Mouse (Mus musculus) small intestine, adult 2 months (tissue): ENCODE measurements around the gene Rrm1. TPM values are rescaled to one million over a fixed set of nuclear protein-coding genes. Genes with fewer than 3 reads are reported as not detected.
"Not testable (repeated sequence)": the region's sequence is repeated elsewhere in the genome, so short reads cannot be mapped to it uniquely, and the experiment has no call there.

Experiments used
- H3K27ac ChIP-seq: fragments of 200-500 bp; 2 replicates; pipeline ENCODE4 v1.5.1; 2012; ENCODE audit warnings: low read depth, low read length, control low read depth, inconsistent platforms; ENCODE audit not compliant: insufficient read depth
- H3K27me3 ChIP-seq: fragments of 200-500 bp; 2 replicates; pipeline ENCODE4 v1.6.1; 2012; ENCODE audit warnings: mild to moderate bottlenecking, moderate library complexity, low read length, inconsistent platforms; ENCODE audit not compliant: control insufficient read depth, insufficient read depth
- H3K36me3 ChIP-seq: fragments of 200-500 bp; 2 replicates; pipeline ENCODE4 v1.6.1; 2012; ENCODE audit warnings: mild to moderate bottlenecking, low read length, control low read depth, inconsistent platforms; ENCODE audit not compliant: control insufficient read depth, insufficient read depth
- H3K4me1 ChIP-seq: fragments of 200-500 bp; 2 replicates; pipeline ENCODE4 v1.6.1; 2012; ENCODE audit warnings: low read length, inconsistent platforms, mixed read lengths; ENCODE audit not compliant: control insufficient read depth, insufficient read depth, insufficient read length
- H3K4me3 ChIP-seq: fragments of 200-500 bp; 2 replicates; pipeline ENCODE4 v1.5.1; 2012; ENCODE audit warnings: low read depth, mild to moderate bottlenecking, control low read depth, inconsistent platforms, low read length, moderate library complexity
- CTCF ChIP-seq: fragments of 200-500 bp; IDR thresholded peaks from 2 replicates; pipeline ENCODE4 v1.5.1; 2012; ENCODE audit warnings: low read depth, mild to moderate bottlenecking, control low read depth, inconsistent platforms, low read length, moderate library complexity, mixed read lengths; ENCODE audit not compliant: insufficient replicate concordance, insufficient read length; ENCODE audit errors: extremely low read depth
- POLR2A ChIP-seq: fragments of 200-500 bp; IDR thresholded peaks from 2 replicates; pipeline ENCODE4 v1.6.1; 2012; ENCODE audit warnings: low read depth, mild to moderate bottlenecking, control low read depth, inconsistent platforms, low read length, moderate library complexity
- WGBS: fragments of 180-500 bp; shearing (Covaris S2); methylation state at CpG from one replicate; pipeline ENCODE4 v1.1.7; 2018; 5-methylcytosine and 5-hydroxymethylcytosine counted together
- polyA plus RNA-seq: library from polyadenylated mRNA; depleted of rRNA; stranded (reverse); fragments of >200 nt; gene quantifications from 2 replicates; pipeline ENCODE4 v1.2.3, GENCODE M21; 2012

The Rrm1 gene
- polyA plus RNA-seq, 1 experiment: 4.0 TPM

GRCm38 (mm10) chr7:102478425-102478824, 36.9 kb downstream of the Rrm1 start:
- no peaks in the 10 kb centered on the region for H3K36me3 ChIP-seq
- peaks cover 6% of the 10 kb centered on the region; the same call in 1 of the 2 replicates for H3K4me1 ChIP-seq
- no peak overlapping the region for H3K27ac ChIP-seq
- WGBS: 72% methylated on average over 4 of the region's 4 CpGs
- no peak for TF ChIP-seq POLR2A
- no peak for TF ChIP-seq CTCF
- no peak overlapping the region for H3K4me3 ChIP-seq
- no peaks in the 10 kb centered on the region for H3K27me3 ChIP-seq

GRCm38 (mm10) chr7:102478926-102479325, 37.4 kb downstream of the Rrm1 start:
- H3K27me3 ChIP-seq: no peaks in the 10 kb centered on the region
- no peak for TF ChIP-seq CTCF
- TF ChIP-seq POLR2A: no peak
- H3K4me1 ChIP-seq: peaks cover 6% of the 10 kb centered on the region; the same call in 1 of the 2 replicates
- WGBS: 47% methylated on average over 3 of the region's 3 CpGs
- no peak overlapping the region for H3K27ac ChIP-seq
- no peaks in the 10 kb centered on the region for H3K36me3 ChIP-seq
- no peak overlapping the region for H3K4me3 ChIP-seq

- no peak for TF ChIP-seq POLR2A
- no peak for TF ChIP-seq CTCF
- H3K4me1 ChIP-seq: peaks cover 6% of the 10 kb centered on the region; the same call in 1 of the 2 replicates
- no peak overlapping the region for H3K4me3 ChIP-seq
- WGBS: 28% methylated on average over 5 of the region's 5 CpGs
- no peak overlapping the region for H3K27ac ChIP-seq
- H3K36me3 ChIP-seq: no peaks in the 10 kb centered on the region
- H3K27me3 ChIP-seq: no peaks in the 10 kb centered on the region
Observed at GRCm38 (mm10) chr7:102479368-102480078, 38.0 kb downstream of the Rrm1 start.

- TF ChIP-seq CTCF (no peak), POLR2A (no peak)
- Histone ChIP-seq H3K4me3 (no peak overlapping the region), H3K4me1 (peaks cover 6% of the 10 kb centered on the region; the same call in 1 of the 2 replicates), H3K36me3 (no peaks in the 10 kb centered on the region), H3K27ac (no peak overlapping the region), H3K27me3 (no peaks in the 10 kb centered on the region)
- 64% methylated on average over 4 of the region's 4 CpGs for WGBS
Observed at GRCm38 (mm10) chr7:102480821-102481220, 39.3 kb downstream of the Rrm1 start.

- H3K36me3 ChIP-seq: no peaks in the 10 kb centered on the region
- no peaks in the 10 kb centered on the region for H3K27me3 ChIP-seq
- H3K4me1 ChIP-seq: peaks cover 6% of the 10 kb centered on the region; the same call in 1 of the 2 replicates
- no peak within 1 kb of the TSS for H3K27ac ChIP-seq
- no peak within 1 kb of the TSS for H3K4me3 ChIP-seq
- 92% methylated on average over 4 of the region's 4 CpGs for WGBS
- TF ChIP-seq POLR2A: no peak
Observed at GRCm38 (mm10) chr7:102481579-102481978, 40.1 kb downstream of the Rrm1 start, which contains the start of gene Olfr543. Gene Olfr543 (minus strand): TSS chr7:102481679.

- no peaks in the 10 kb centered on the region for H3K36me3 ChIP-seq
- WGBS: 79% methylated on average over 2 of the region's 2 CpGs
- peaks cover 6% of the 10 kb centered on the region; the same call in 1 of the 2 replicates for H3K4me1 ChIP-seq
- H3K4me3 ChIP-seq: no peak overlapping the region
- no peaks in the 10 kb centered on the region for H3K27me3 ChIP-seq
- no peak overlapping the region for H3K27ac ChIP-seq
- TF ChIP-seq CTCF: no peak
- TF ChIP-seq POLR2A: no peak
Observed at GRCm38 (mm10) chr7:102483665-102484064, 42.2 kb downstream of the Rrm1 start.

- H3K4me1 ChIP-seq, H3K27ac ChIP-seq, H3K27me3 ChIP-seq, H3K4me3 ChIP-seq, H3K36me3 ChIP-seq: not testable (repeated sequence)
- WGBS: 56% methylated on average over 8 of the region's 8 CpGs
Observed at GRCm38 (mm10) chr7:102484766-102485165, 43.3 kb downstream of the Rrm1 start.

- 33% methylated on average over 1 of the region's 1 CpGs for WGBS
- no peak overlapping the region for H3K27ac ChIP-seq
- TF ChIP-seq POLR2A (no peak), CTCF (no peak)
- H3K4me1 ChIP-seq: no peaks in the 10 kb centered on the region
- no peaks in the 10 kb centered on the region for H3K27me3 ChIP-seq
- no peaks in the 10 kb centered on the region for H3K36me3 ChIP-seq
- H3K4me3 ChIP-seq: no peak overlapping the region
Observed at GRCm38 (mm10) chr7:102486105-102486504, 44.6 kb downstream of the Rrm1 start.
